Mouse (Mus musculus): ENCODE results near the gene Zkscan16. TPM values are rescaled to one million over a fixed set of nuclear protein-coding genes. Genes with fewer than 3 reads are reported as not detected.

The Zkscan16 gene
- polyA plus RNA-seq, 1 experiment from 2014 or later = 0.97 TPM

DNA sequence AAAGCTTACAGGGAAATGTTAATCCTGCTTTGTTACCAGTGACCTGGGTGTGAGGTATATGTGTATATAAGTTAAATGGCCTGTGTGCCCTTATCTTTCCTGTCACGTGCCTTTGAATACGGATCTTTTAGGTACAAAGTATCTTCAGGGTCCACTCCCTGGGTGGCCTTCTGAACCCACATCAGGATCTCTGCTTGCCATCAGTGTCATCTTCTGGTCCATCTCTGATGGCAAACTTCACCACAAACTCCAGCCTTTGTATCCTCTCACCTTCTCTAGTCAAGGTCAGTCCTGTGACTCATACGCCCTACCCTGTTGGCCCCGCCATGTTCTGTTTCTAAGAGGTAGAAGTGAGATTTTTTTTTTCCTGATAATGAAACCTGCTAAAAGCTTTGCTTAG is 51.3 kb downstream of the Zkscan16 start, which contains the start of gene Dnajc25:
Dnajc25 (plus strand) TSS at position 301 of the 400 bp plus-strand sequence.
- H3K27ac ChIP-seq (replicated peaks; ENCODE audit: low read depth, low read length) = no peak within 1 kb of the TSS
- no peaks in the 10 kb centered on the region for H3K27me3 ChIP-seq (ENCODE audit: control insufficient read depth, insufficient read depth, low read length)
- 93% methylated on average over 4 of the region's 4 CpGs for WGBS
- H3K4me3 ChIP-seq (ENCODE audit: low read depth, low read length) = no peak within 1 kb of the TSS
- no peaks in the 10 kb centered on the region for H3K4me1 ChIP-seq (ENCODE audit: control insufficient read depth, insufficient read depth, low read length)
- no peaks in the 10 kb centered on the region for H3K36me3 ChIP-seq (replicated peaks; ENCODE audit: control insufficient read depth, insufficient read depth, low read depth, low read length)
- ATAC-seq (replicated peaks; ENCODE audit: insufficient number of reproducible peaks, low FRiP score, low TSS enrichment, low read depth) (no peak), DNase-seq (ENCODE audit: low spot score) (no peak)
- no peak within 1 kb of the TSS for H3K4me2 ChIP-seq (ENCODE audit: low read depth, low read length)
- H3K9me3 ChIP-seq (replicated peaks; ENCODE audit: control insufficient read depth, low read length) = no peaks in the 10 kb centered on the region
- no peak within 1 kb of the TSS for H3K9ac ChIP-seq (replicated peaks; ENCODE audit: low read length)

DNA sequence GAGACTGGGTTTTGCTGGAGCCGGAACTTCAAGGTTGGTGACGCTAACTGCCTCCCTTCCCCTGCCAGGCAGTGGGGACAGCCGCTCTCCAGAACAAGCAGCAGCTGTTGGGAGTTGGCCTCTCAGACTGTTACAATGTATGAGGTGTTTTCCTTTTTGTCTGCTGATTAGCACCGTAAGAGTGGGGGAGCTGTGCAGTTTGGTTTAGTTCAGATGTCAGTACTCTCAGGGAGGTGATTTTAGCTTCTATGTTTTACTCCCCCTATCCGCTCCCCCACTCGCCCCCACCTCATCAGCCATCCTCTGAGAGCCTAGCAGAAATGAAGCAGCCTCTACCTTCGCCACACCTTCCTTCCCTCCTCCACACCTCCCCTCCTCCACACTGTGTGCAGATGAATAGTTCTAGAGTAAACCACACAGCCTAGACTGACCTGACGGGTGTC is 51.8 kb downstream of the Zkscan16 start:
- whole genome bisulfite sequencing = 78% methylated on average over 8 of the region's 8 CpGs
- no peak for DNase-seq (ENCODE audit: low spot score)

DNA sequence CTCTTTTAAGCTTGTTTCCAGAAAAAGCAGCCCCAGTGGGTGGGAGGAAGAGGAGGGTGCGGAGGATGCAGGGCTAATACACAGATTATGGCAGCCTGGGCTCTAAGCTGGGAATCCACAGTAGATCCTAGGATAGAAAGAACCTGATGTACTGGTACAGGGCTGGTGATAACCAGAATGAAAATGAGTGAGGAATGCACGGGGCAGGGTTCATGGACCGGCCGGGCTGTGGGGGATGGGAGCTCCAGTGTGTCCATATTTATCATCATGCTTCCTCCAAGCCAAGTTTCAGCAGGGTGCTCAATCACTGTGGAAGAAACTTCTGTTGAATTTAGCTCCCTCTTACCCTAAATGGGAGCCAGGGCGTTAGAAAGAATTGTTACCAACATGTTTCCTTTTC is 53.7 kb downstream of the Zkscan16 start:
- ATAC-seq (replicated peaks; ENCODE audit: insufficient number of reproducible peaks, low FRiP score, low TSS enrichment, low read depth) (no peak), DNase-seq (ENCODE audit: low spot score) (no peak)
- Histone ChIP-seq H3K27ac (replicated peaks; ENCODE audit: low read depth, low read length) (no peak overlapping the region), H3K4me2 (ENCODE audit: low read depth, low read length) (no peak overlapping the region), H3K4me3 (ENCODE audit: low read depth, low read length) (no peak overlapping the region), H3K36me3 (replicated peaks; ENCODE audit: control insufficient read depth, insufficient read depth, low read depth, low read length) (no peaks in the 10 kb centered on the region), H3K27me3 (ENCODE audit: control insufficient read depth, insufficient read depth, low read length) (no peaks in the 10 kb centered on the region), H3K9ac (replicated peaks; ENCODE audit: low read length) (no peak overlapping the region), H3K9me3 (replicated peaks; ENCODE audit: control insufficient read depth, low read length) (no peaks in the 10 kb centered on the region), H3K4me1 (ENCODE audit: control insufficient read depth, insufficient read depth, low read length) (no peaks in the 10 kb centered on the region)
- 76% methylated on average over 5 of the region's 5 CpGs for WGBS

More for the DNA sequence above, 51.8 kb downstream of the Zkscan16 start:
- H3K9me3 ChIP-seq (replicated peaks; ENCODE audit: control insufficient read depth, low read length) = no peaks in the 10 kb centered on the region
- H3K27ac ChIP-seq (replicated peaks; ENCODE audit: low read depth, low read length) = no peak overlapping the region
- no peaks in the 10 kb centered on the region for H3K36me3 ChIP-seq (replicated peaks; ENCODE audit: control insufficient read depth, insufficient read depth, low read depth, low read length)
- H3K9ac ChIP-seq (replicated peaks; ENCODE audit: low read length) = no peak overlapping the region
- no peak; the same call in 1 of the 2 replicates for ATAC-seq (replicated peaks; ENCODE audit: insufficient number of reproducible peaks, low FRiP score, low TSS enrichment, low read depth)
- H3K27me3 ChIP-seq (ENCODE audit: control insufficient read depth, insufficient read depth, low read length) = no peaks in the 10 kb centered on the region
- H3K4me3 ChIP-seq (ENCODE audit: low read depth, low read length) = no peak overlapping the region
- H3K4me1 ChIP-seq (ENCODE audit: control insufficient read depth, insufficient read depth, low read length) = no peaks in the 10 kb centered on the region
- H3K4me2 ChIP-seq (ENCODE audit: low read depth, low read length) = no peak overlapping the region

DNA sequence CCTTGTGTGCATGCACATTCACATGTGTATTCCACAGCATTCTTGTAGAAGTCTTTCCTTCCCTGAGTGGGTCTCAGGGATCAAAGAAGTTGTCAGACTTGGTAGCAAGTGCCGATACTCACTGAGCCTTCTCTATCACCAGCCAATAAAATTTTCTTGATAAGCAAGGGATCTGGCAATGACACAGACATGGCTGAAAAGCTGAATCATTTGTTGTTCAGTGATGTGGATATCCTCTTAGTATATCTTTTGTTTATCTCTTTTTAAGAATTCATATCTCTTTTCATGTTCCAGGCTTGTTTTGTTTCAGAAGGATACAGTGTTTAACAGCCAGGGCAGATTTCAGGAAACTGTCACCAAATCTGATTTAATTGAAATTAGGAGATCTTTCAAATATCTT is 55.3 kb downstream of the Zkscan16 start:
- no peak overlapping the region for H3K4me2 ChIP-seq (ENCODE audit: low read depth, low read length)
- H3K36me3 ChIP-seq (replicated peaks; ENCODE audit: control insufficient read depth, insufficient read depth, low read depth, low read length) = no peaks in the 10 kb centered on the region
- no peak overlapping the region for H3K9ac ChIP-seq (replicated peaks; ENCODE audit: low read length)
- no peak for ATAC-seq (replicated peaks; ENCODE audit: insufficient number of reproducible peaks, low FRiP score, low TSS enrichment, low read depth)
- H3K27ac ChIP-seq (replicated peaks; ENCODE audit: low read depth, low read length) = no peak overlapping the region
- H3K4me1 ChIP-seq (ENCODE audit: control insufficient read depth, insufficient read depth, low read length) = no peaks in the 10 kb centered on the region
- no peak overlapping the region for H3K4me3 ChIP-seq (ENCODE audit: low read depth, low read length)
- H3K27me3 ChIP-seq (ENCODE audit: control insufficient read depth, insufficient read depth, low read length) = no peaks in the 10 kb centered on the region
- H3K9me3 ChIP-seq (replicated peaks; ENCODE audit: control insufficient read depth, low read length) = no peaks in the 10 kb centered on the region
- DNase-seq (ENCODE audit: low spot score) = no peak
- WGBS = 95% methylated on average over 1 of the region's 1 CpGs

DNA sequence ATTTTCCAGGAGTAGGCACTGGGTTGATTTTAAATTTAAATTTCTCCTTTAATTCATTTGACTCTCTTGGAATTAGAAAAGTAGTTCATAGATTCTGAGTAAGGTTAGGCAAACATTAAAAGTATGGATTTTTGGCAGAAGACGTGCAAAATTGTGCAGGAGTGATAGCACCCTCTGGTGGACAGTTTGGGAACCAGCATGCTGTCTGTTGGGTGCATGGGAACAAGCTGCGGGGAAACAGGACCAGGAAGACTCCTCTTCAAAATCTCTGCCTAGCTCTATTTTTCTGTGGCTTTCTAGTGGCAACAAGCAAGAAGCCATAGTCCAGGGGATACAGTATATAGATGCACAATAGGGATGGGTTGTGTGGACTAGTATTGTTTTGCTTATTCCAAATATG is 56.3 kb downstream of the Zkscan16 start:
- 9% methylated on average over 2 of the region's 2 CpGs for WGBS
- Histone ChIP-seq H3K36me3 (replicated peaks; ENCODE audit: control insufficient read depth, insufficient read depth, low read depth, low read length) (no peaks in the 10 kb centered on the region), H3K4me3 (ENCODE audit: low read depth, low read length) (no peak overlapping the region), H3K27me3 (ENCODE audit: control insufficient read depth, insufficient read depth, low read length) (no peaks in the 10 kb centered on the region), H3K4me1 (ENCODE audit: control insufficient read depth, insufficient read depth, low read length) (peaks cover 4% of the 10 kb centered on the region; the same call in 1 of the 2 replicates), H3K4me2 (ENCODE audit: low read depth, low read length) (no peak overlapping the region), H3K9ac (replicated peaks; ENCODE audit: low read length) (no peak overlapping the region), H3K27ac (replicated peaks; ENCODE audit: low read depth, low read length) (no peak overlapping the region), H3K9me3 (replicated peaks; ENCODE audit: control insufficient read depth, low read length) (no peaks in the 10 kb centered on the region)
- no peak for ATAC-seq (replicated peaks; ENCODE audit: insufficient number of reproducible peaks, low FRiP score, low TSS enrichment, low read depth)
- DNase-seq (ENCODE audit: low spot score) = peak; percentile 78

DNA sequence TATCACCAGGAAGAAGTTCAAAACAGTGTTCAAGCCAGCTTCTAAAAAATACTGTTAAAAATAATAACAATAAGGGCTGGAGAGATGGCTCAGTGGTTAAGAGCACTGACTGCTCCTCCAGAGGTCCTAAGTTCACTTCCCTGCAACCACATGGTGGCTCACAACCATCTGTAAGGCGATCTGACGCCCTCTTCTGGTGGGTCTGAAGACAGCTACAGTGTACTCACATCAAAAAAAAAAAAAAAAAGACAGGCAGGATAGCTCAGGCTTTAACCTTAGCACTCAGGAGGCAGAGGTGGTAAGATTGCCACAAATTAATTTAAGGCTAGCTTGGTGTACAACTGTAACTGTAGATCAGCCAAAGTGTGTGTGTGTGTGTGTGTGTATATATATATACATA is 57.2 kb downstream of the Zkscan16 start:
- Histone ChIP-seq H3K27ac (replicated peaks; ENCODE audit: low read depth, low read length) (no peak overlapping the region), H3K9ac (replicated peaks; ENCODE audit: low read length) (no peak overlapping the region), H3K4me3 (ENCODE audit: low read depth, low read length) (no peak overlapping the region), H3K4me1 (ENCODE audit: control insufficient read depth, insufficient read depth, low read length) (peaks cover 4% of the 10 kb centered on the region; the same call in 1 of the 2 replicates), H3K4me2 (ENCODE audit: low read depth, low read length) (no peak overlapping the region), H3K27me3 (ENCODE audit: control insufficient read depth, insufficient read depth, low read length) (no peaks in the 10 kb centered on the region), H3K9me3 (replicated peaks; ENCODE audit: control insufficient read depth, low read length) (no peaks in the 10 kb centered on the region), H3K36me3 (replicated peaks; ENCODE audit: control insufficient read depth, insufficient read depth, low read depth, low read length) (no peaks in the 10 kb centered on the region)
- WGBS = 3% methylated on average over 2 of the region's 2 CpGs
- ATAC-seq (replicated peaks; ENCODE audit: insufficient number of reproducible peaks, low FRiP score, low TSS enrichment, low read depth) (no peak), DNase-seq (ENCODE audit: low spot score) (peak; percentile 35)

DNA sequence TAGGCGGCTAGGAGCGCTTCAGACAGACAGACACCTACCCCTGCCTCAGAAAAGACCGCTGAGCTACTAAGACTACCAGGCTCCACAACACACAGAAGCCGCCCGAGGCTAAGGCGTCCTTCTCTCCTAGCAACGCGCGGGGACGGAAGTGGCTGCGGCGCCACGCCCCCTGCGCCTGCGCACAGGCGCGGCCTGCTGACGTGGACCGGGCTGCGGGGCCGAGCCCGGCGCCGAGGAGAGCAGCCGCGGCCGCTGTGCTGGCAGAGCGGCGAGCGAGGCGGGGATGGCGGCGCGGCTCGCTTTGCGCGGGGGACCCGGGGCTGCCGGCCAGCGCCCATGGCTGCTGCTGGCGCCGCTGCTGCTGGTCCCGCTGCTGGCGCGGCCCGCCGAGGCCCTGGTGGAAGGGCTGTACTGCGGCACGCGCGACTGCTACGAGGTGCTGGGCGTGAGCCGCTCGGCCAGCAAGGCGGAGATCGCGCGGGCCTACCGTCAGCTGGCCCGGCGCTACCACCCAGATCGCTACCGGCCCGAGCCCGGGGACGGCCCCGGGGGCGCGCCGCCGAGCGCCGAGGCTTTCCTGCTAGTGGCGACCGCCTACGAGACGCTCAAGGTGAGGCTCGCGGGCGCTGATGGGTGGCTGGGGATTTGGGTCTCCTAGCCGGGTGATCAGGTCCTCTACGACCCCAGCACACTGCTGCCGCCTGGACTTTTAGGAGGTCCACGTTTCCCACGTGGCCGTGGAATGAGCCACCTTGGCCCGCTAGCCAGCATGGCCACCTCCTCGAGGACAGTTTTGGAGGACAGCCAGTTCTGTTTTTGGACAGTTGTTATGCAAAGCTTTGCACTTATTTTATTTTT is 59.7 kb downstream of the Zkscan16 start, which contains the start of gene Gm20503:
Gm20503 (plus strand) TSS at position 263 of the 858 bp plus-strand sequence.
- peak; percentile 96 for ATAC-seq (replicated peaks; ENCODE audit: insufficient number of reproducible peaks, low FRiP score, low TSS enrichment, low read depth)
- H3K36me3 ChIP-seq (replicated peaks; ENCODE audit: control insufficient read depth, insufficient read depth, low read depth, low read length) = no peaks in the 10 kb centered on the region
- under 1% methylated on average over 84 of the region's 89 CpGs for WGBS

DNA sequence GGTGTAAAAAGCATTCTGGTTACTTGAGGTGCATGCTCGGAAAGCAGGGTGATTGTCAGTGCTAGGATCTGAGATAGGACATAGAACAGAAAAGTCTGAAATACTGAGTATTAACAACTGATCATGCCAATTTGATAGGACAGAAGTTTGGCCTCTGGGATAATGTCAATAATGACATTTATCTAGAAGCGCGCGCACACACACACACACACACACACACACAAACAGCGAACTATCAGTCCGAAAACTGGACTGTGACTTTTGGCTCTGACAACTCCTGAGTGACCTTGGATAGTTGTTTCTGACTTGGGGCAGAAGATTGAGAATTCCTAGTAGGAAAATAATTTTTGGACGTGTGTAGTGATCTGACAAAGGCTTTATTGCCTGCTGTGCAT is 60.4 kb downstream of the Zkscan16 start:
- WGBS = 41% methylated on average over 7 of the region's 7 CpGs
- H3K27ac ChIP-seq (replicated peaks; ENCODE audit: low read depth, low read length) = no peak overlapping the region
- no peaks in the 10 kb centered on the region for H3K9me3 ChIP-seq (replicated peaks; ENCODE audit: control insufficient read depth, low read length)
- ATAC-seq (replicated peaks; ENCODE audit: insufficient number of reproducible peaks, low FRiP score, low TSS enrichment, low read depth) (no peak), DNase-seq (ENCODE audit: low spot score) (no peak)
- peak overlapping the region; percentile 81 for H3K4me2 ChIP-seq (ENCODE audit: low read depth, low read length)
- peak overlapping the region; percentile 93 for H3K9ac ChIP-seq (replicated peaks; ENCODE audit: low read length)
- no peaks in the 10 kb centered on the region for H3K36me3 ChIP-seq (replicated peaks; ENCODE audit: control insufficient read depth, insufficient read depth, low read depth, low read length)
- H3K4me3 ChIP-seq (ENCODE audit: low read depth, low read length) = peak overlapping the region; percentile 95
- H3K4me1 ChIP-seq (ENCODE audit: control insufficient read depth, insufficient read depth, low read length) = peaks cover 4% of the 10 kb centered on the region; the same call in 1 of the 2 replicates
- H3K27me3 ChIP-seq (ENCODE audit: control insufficient read depth, insufficient read depth, low read length) = no peaks in the 10 kb centered on the region

More for the DNA sequence above, 59.7 kb downstream of the Zkscan16 start, which contains the start of gene Gm20503:
- H3K27ac ChIP-seq (replicated peaks; ENCODE audit: low read depth, low read length) = peak within 1 kb of the TSS; percentile 78; the same call in 1 of the 2 replicates
- peaks cover 4% of the 10 kb centered on the region; the same call in 1 of the 2 replicates for H3K4me1 ChIP-seq (ENCODE audit: control insufficient read depth, insufficient read depth, low read length)
- H3K9me3 ChIP-seq (replicated peaks; ENCODE audit: control insufficient read depth, low read length) = no peaks in the 10 kb centered on the region
- peak within 1 kb of the TSS; percentile 93 for H3K9ac ChIP-seq (replicated peaks; ENCODE audit: low read length)
- no peaks in the 10 kb centered on the region for H3K27me3 ChIP-seq (ENCODE audit: control insufficient read depth, insufficient read depth, low read length)
- H3K4me2 ChIP-seq (ENCODE audit: low read depth, low read length) = peak within 1 kb of the TSS; percentile 81
- H3K4me3 ChIP-seq (ENCODE audit: low read depth, low read length) = peak within 1 kb of the TSS; percentile 95
- peak; percentile 96 for DNase-seq (ENCODE audit: low spot score)

Data from embryonic facial prominence, embryonic 11.5 days (tissue).